Mouse (Mus musculus) testis, adult 2 months (tissue): ENCODE measurements around the gene Tmem106b. TPM values are rescaled to one million over a fixed set of nuclear protein-coding genes. Genes with fewer than 3 reads are reported as not detected.

Experiments
- H3K27ac ChIP-seq: fragments of 200-500 bp; 2 replicates; pipeline ENCODE4 v1.5.1; 2012; ENCODE audit warnings: low read depth, low read length; ENCODE audit not compliant: control insufficient read depth, insufficient read depth
- H3K27me3 ChIP-seq: fragments of 200-500 bp; 2 replicates; pipeline ENCODE4 v1.6.1; 2012; ENCODE audit warnings: mild to moderate bottlenecking, low read length, moderate library complexity; ENCODE audit not compliant: control insufficient read depth, insufficient read depth
- H3K36me3 ChIP-seq: fragments of 200-500 bp; 2 replicates; pipeline ENCODE4 v1.6.1; 2012; ENCODE audit warnings: mild to moderate bottlenecking, low read length; ENCODE audit not compliant: control insufficient read depth, insufficient read depth
- H3K4me1 ChIP-seq: fragments of 200-500 bp; 2 replicates; pipeline ENCODE4 v1.6.1; 2012; ENCODE audit warnings: low read length; ENCODE audit not compliant: control insufficient read depth, insufficient read depth
- H3K4me3 ChIP-seq: fragments of 200-500 bp; 2 replicates; pipeline ENCODE4 v1.5.1; 2012; ENCODE audit warnings: low read depth, mild to moderate bottlenecking, low read length, moderate library complexity, mixed read lengths; ENCODE audit not compliant: control insufficient read depth
- CTCF ChIP-seq: fragments of 200-500 bp; IDR thresholded peaks from 2 replicates; pipeline ENCODE4 v1.5.1; 2012; ENCODE audit warnings: low read depth, mild to moderate bottlenecking, inconsistent platforms, low read length, moderate library complexity; ENCODE audit not compliant: control insufficient read depth, insufficient read depth, insufficient replicate concordance
- POLR2A ChIP-seq: fragments of 200-500 bp; IDR thresholded peaks from 2 replicates; pipeline ENCODE4 v1.6.1; 2012; ENCODE audit warnings: low read depth, mild to moderate bottlenecking, inconsistent platforms, low read length, moderate library complexity; ENCODE audit not compliant: control insufficient read depth
- polyA plus RNA-seq: library from polyadenylated mRNA; depleted of rRNA; stranded (reverse); fragments of >200 nt; gene quantifications from 2 replicates; pipeline ENCODE4 v1.2.3, GENCODE M21; 2012

The Tmem106b gene
- polyA plus RNA-seq, 1 experiment, result 6.1 TPM

- Histone ChIP-seq H3K4me3 (no peak overlapping the region), H3K36me3 (no peaks in the 10 kb centered on the region), H3K27me3 (no peaks in the 10 kb centered on the region), H3K4me1 (no peaks in the 10 kb centered on the region), H3K27ac (peak overlapping the region; percentile 36; the same call in 1 of the 2 replicates)
- TF ChIP-seq POLR2A (no peak), CTCF (no peak)
These were observed 7.5 kb upstream of the Tmem106b start for GRCm38 (mm10) chr6:13062063-13062462.

GRCm38 (mm10) chr6:13062691-13063255, 6.8 kb upstream of the Tmem106b start:
- Histone ChIP-seq H3K4me1 (no peaks in the 10 kb centered on the region), H3K27ac (no peak overlapping the region), H3K36me3 (no peaks in the 10 kb centered on the region), H3K4me3 (no peak overlapping the region), H3K27me3 (no peaks in the 10 kb centered on the region)
- TF ChIP-seq POLR2A (no peak), CTCF (no peak)

GRCm38 (mm10) chr6:13070147-13070425, 527 bp downstream of the Tmem106b start:
- Histone ChIP-seq H3K4me1 (peaks cover 7% of the 10 kb centered on the region), H3K4me3 (peak overlapping the region; percentile 98), H3K27ac (peak overlapping the region; percentile 95), H3K27me3 (no peaks in the 10 kb centered on the region), H3K36me3 (no peaks in the 10 kb centered on the region)
- TF ChIP-seq CTCF (no peak), POLR2A (no peak)

GRCm38 (mm10) chr6:13070485-13070884, 926 bp downstream of the Tmem106b start:
- Histone ChIP-seq H3K36me3 (no peaks in the 10 kb centered on the region), H3K27ac (peak overlapping the region; percentile 95), H3K4me1 (peaks cover 7% of the 10 kb centered on the region), H3K4me3 (peak overlapping the region; percentile 98), H3K27me3 (no peaks in the 10 kb centered on the region)
- no peak for TF ChIP-seq POLR2A
- no peak for TF ChIP-seq CTCF

- Histone ChIP-seq H3K36me3 (no peaks in the 10 kb centered on the region), H3K4me3 (no peak overlapping the region), H3K4me1 (peaks cover 7% of the 10 kb centered on the region), H3K27ac (no peak overlapping the region), H3K27me3 (no peaks in the 10 kb centered on the region)
- TF ChIP-seq CTCF (no peak), POLR2A (no peak)
These were observed 3.5 kb downstream of the Tmem106b start for GRCm38 (mm10) chr6:13073036-13073435.

GRCm38 (mm10) chr6:13073876-13074275, 4.3 kb downstream of the Tmem106b start:
- Histone ChIP-seq H3K36me3 (no peaks in the 10 kb centered on the region; the same call in 1 of the 2 replicates), H3K4me3 (no peak overlapping the region), H3K4me1 (peaks cover 7% of the 10 kb centered on the region), H3K27me3 (no peaks in the 10 kb centered on the region), H3K27ac (no peak overlapping the region)
- TF ChIP-seq POLR2A (no peak), CTCF (no peak)

- TF ChIP-seq POLR2A (no peak), CTCF (no peak)
- Histone ChIP-seq H3K4me1 (no peaks in the 10 kb centered on the region), H3K27ac (no peak overlapping the region), H3K4me3 (no peak overlapping the region), H3K36me3 (peaks cover 4% of the 10 kb centered on the region), H3K27me3 (no peaks in the 10 kb centered on the region)
These were observed 13.3 kb downstream of the Tmem106b start for GRCm38 (mm10) chr6:13082881-13083280.

- no peaks in the 10 kb centered on the region for H3K36me3 ChIP-seq
- H3K27me3 ChIP-seq, result no peaks in the 10 kb centered on the region
- H3K27ac ChIP-seq, result no peak overlapping the region
- TF ChIP-seq POLR2A (no peak), CTCF (no peak)
- H3K4me3 ChIP-seq, result no peak overlapping the region
- H3K4me1 ChIP-seq, result no peaks in the 10 kb centered on the region
These were observed 27.3 kb downstream of the Tmem106b start for GRCm38 (mm10) chr6:13096656-13097435.
